Mouse (Mus musculus): Measurements from ENCODE around the gene Gm8882.
"Not testable (repeated sequence)": the region's sequence is repeated elsewhere in the genome, so short reads cannot be mapped to it uniquely, and the experiment has no call there.

Gene Gm8882

DNA sequence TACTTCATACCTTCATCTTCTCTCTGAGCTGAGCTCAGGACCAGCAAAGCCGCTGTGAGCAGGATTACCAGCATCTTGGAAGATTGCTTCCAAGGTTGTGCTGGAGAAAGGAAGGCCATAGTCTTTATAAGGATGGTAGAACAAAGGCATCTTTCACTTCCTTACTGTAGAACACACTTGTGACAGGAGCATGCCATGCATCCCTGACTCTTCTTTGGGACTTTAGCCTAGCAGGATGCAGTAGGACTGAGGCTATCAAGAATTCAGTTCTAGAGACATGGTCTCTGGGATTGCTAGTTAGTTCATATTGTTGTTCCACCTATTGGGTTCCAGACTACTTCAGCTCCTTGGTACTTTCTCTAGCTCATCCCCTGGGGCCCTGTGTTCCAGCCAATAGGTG, at the start of gene Gm8882:
Gene Gm8882, minus strand, starts transcription at position 101 of the 400 bp plus-strand sequence.
- not testable (repeated sequence) for DNase-seq (ENCODE audit: low read depth)

DNA sequence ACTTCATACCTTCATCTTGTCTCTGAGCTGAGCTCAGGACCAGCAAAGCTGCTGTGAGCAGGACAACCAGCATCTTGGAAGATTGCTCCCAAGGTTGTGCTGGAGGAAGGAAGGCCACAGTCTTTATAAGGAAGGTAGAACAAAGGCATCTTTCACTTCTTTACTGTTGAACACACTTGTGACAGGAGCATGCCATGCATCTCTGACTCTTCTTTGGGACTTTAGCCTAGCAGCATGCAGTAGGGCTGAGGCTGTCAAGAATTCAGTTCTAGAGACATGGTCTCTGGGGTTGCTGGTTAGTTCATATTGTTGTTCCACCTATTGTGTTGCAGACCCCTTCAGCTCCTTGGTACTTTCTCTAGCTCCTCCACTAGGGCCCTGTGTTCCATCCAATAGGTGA, 49.3 kb downstream of the Gm8882 start, which contains the start of gene Prpmp5:
Gene Prpmp5, minus strand, starts transcription at position 101 of the 400 bp plus-strand sequence.
- not testable (repeated sequence) for DNase-seq (ENCODE audit: low read depth)
